Mouse (Mus musculus): ENCODE results near the gene Gm5751. TPM values are rescaled to one million over a fixed set of nuclear protein-coding genes. Genes with fewer than 3 reads are reported as not detected.
"Not testable (repeated sequence)": the region's sequence is repeated elsewhere in the genome, so short reads cannot be mapped to it uniquely, and the experiment has no call there.

The Gm5751 gene
- polyA plus RNA-seq (2012): not detected in 2 replicates

DNA sequence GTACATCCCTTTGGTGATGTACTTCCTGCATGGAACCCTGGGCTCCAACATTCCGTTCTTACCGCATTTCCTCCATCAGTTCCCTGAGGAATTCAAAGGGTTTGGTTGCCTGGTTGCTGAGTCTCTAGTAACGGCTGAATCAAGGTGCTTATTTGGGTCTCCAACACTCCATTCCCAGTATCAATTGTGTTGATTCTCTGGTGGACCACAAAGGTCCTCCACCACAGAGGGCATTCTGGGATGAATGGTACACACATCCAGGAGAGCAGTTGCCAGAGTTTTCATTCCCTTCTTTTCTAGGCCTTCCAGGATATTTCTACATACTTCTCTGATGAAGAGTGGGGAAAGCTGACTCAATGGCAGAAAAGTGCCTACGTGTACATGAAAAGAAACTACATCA lies at the start of gene Gm5751:
Gene Gm5751 (plus strand): TSS at position 301 of the 400 bp plus-strand sequence.
- H3K36me3 ChIP-seq (ENCODE audit: control insufficient read depth); H3K4me3 ChIP-seq (replicated peaks); H3K9me3 ChIP-seq (ENCODE audit: control insufficient read depth, low read length); H3K4me1 ChIP-seq (ENCODE audit: control insufficient read depth); H3K27me3 ChIP-seq (ENCODE audit: control insufficient read depth): not testable (repeated sequence)

DNA sequence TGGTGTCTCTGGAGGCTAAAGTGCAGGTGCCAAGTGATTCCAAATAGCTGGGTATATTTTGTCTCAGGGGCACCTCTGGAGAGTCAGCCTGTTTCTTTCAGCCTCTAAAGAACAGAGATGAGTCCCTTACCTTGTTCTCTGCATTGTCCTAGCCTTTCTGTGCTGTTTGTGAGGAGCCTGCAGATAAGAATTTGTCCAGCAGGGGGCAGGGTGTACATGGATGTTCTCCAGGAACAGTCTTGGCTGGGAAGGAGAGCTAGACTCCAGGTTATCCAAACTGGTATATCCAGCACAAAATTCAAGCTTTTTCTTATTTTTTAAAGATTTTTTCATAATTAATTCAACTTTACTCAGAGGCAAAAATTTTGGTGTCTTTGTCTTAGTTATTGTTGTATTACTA lies 42.0 kb upstream of the Gm5751 start:
- Histone ChIP-seq H3K36me3 (ENCODE audit: control insufficient read depth) (no peaks in the 10 kb centered on the region), H3K4me3 (replicated peaks) (no peak overlapping the region), H3K27me3 (ENCODE audit: control insufficient read depth) (no peaks in the 10 kb centered on the region), H3K4me1 (ENCODE audit: control insufficient read depth) (no peaks in the 10 kb centered on the region), H3K9me3 (ENCODE audit: control insufficient read depth, low read length) (0 out of 2 replicates have a peak, but pooled peaks cover 2% of the 10 kb centered on the region)
- no peak for TF ChIP-seq TAL1 (IDR thresholded peaks at IDR 0.05; ENCODE audit: low read length)
- TF ChIP-seq GATA1 (IDR thresholded peaks at IDR 0.05; ENCODE audit: low read length): no peak

DNA sequence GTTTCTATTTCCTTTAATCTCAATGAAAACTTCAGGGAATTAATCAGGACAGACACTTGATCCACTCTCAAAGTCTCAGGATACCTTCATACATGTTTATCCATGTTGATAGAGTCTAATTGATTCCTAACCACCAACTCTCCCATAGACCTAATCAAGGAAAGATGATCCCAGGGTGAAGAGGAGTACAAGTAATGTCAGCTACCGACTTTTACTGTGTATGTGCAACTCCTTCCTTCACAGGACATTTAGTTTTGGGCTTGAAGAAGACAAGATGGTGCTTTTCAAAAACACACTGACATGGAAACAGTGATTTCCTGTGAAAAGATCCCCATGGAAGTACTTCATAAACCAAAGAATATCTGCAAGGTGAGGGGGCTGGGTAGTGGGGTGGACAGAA lies 30.4 kb upstream of the Gm5751 start, which contains the start of gene Gm6592:
Gene Gm6592 (plus strand): TSS at position 301 of the 400 bp plus-strand sequence.
- TF ChIP-seq GATA1 (IDR thresholded peaks at IDR 0.05; ENCODE audit: low read length) (no peak), TAL1 (IDR thresholded peaks at IDR 0.05; ENCODE audit: low read length) (no peak)
- no peak within 1 kb of the TSS for H3K4me3 ChIP-seq (replicated peaks)
- H3K27me3 ChIP-seq (ENCODE audit: control insufficient read depth): no peaks in the 10 kb centered on the region
- peaks cover 5% of the 10 kb centered on the region; the same call in 1 of the 2 replicates for H3K9me3 ChIP-seq (ENCODE audit: control insufficient read depth, low read length)
- no peaks in the 10 kb centered on the region for H3K36me3 ChIP-seq (ENCODE audit: control insufficient read depth)
- H3K4me1 ChIP-seq (ENCODE audit: control insufficient read depth): no peaks in the 10 kb centered on the region

GRCm38 (mm10) chrX:8852486-8852885 lies 21.6 kb upstream of the Gm5751 start:
- H3K9me3 ChIP-seq (ENCODE audit: control insufficient read depth, low read length): peaks cover 10% of the 10 kb centered on the region
- no peaks in the 10 kb centered on the region for H3K27me3 ChIP-seq (ENCODE audit: control insufficient read depth)
- no peak overlapping the region for H3K4me3 ChIP-seq (replicated peaks)
- no peaks in the 10 kb centered on the region for H3K4me1 ChIP-seq (ENCODE audit: control insufficient read depth)
- no peak for TF ChIP-seq GATA1 (IDR thresholded peaks at IDR 0.05; ENCODE audit: low read length)
- no peak for TF ChIP-seq TAL1 (IDR thresholded peaks at IDR 0.05; ENCODE audit: low read length)
- H3K36me3 ChIP-seq (ENCODE audit: control insufficient read depth): no peaks in the 10 kb centered on the region

DNA sequence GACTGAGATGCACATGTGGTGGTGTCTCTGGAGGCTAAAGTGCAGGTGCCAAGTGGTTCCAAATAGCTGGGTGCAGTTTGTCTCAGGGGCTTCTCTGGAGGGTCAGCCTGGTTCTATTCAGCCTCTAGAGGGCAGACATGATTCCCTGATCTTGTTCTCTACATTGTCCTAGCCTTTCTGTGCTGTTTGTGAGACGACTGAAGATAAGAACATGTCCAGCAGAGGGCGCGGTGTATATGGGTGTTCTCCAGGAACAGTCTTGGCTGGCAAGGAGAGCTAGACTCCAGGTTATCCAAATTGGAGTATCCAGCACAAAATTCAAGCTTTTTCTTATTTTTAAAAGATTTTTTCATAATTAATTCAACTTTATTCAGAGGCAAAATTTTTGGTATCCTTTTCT lies 9.7 kb upstream of the Gm5751 start:
- not testable (repeated sequence) for H3K36me3 ChIP-seq (ENCODE audit: control insufficient read depth); H3K27me3 ChIP-seq (ENCODE audit: control insufficient read depth); H3K4me1 ChIP-seq (ENCODE audit: control insufficient read depth); H3K4me3 ChIP-seq (replicated peaks); H3K9me3 ChIP-seq (ENCODE audit: control insufficient read depth, low read length)

- H3K4me3 ChIP-seq (replicated peaks): no peak overlapping the region
- H3K27me3 ChIP-seq (ENCODE audit: control insufficient read depth): no peaks in the 10 kb centered on the region
- no peaks in the 10 kb centered on the region for H3K4me1 ChIP-seq (ENCODE audit: control insufficient read depth)
- TF ChIP-seq TAL1 (IDR thresholded peaks at IDR 0.05; ENCODE audit: low read length) (no peak), GATA1 (IDR thresholded peaks at IDR 0.05; ENCODE audit: low read length) (no peak)
- H3K9me3 ChIP-seq (ENCODE audit: control insufficient read depth, low read length): no peaks in the 10 kb centered on the region
- no peaks in the 10 kb centered on the region for H3K36me3 ChIP-seq (ENCODE audit: control insufficient read depth)
Measured at GRCm38 (mm10) chrX:8884336-8884735, 10.3 kb downstream of the Gm5751 start.

GRCm38 (mm10) chrX:8891975-8892342 lies 17.9 kb downstream of the Gm5751 start:
- Histone ChIP-seq H3K4me1 (ENCODE audit: control insufficient read depth) (no peaks in the 10 kb centered on the region), H3K4me3 (replicated peaks) (no peak overlapping the region), H3K36me3 (ENCODE audit: control insufficient read depth) (no peaks in the 10 kb centered on the region), H3K27me3 (ENCODE audit: control insufficient read depth) (peaks cover 37% of the 10 kb centered on the region), H3K9me3 (ENCODE audit: control insufficient read depth, low read length) (peaks cover 13% of the 10 kb centered on the region)
- no peak for TF ChIP-seq GATA1 (IDR thresholded peaks at IDR 0.05; ENCODE audit: low read length)
- TF ChIP-seq TAL1 (IDR thresholded peaks at IDR 0.05; ENCODE audit: low read length): no peak

GRCm38 (mm10) chrX:8892343-8893155 lies 18.5 kb downstream of the Gm5751 start, which contains the start of gene B630019K06Rik:
B630019K06Rik (plus strand) TSS chrX:8892382.
- TF ChIP-seq GATA1 (IDR thresholded peaks at IDR 0.05; ENCODE audit: low read length): no peak
- TF ChIP-seq TAL1 (IDR thresholded peaks at IDR 0.05; ENCODE audit: low read length): no peak
- Histone ChIP-seq H3K4me3 (replicated peaks) (peak within 1 kb of the TSS; percentile 20), H3K9me3 (ENCODE audit: control insufficient read depth, low read length) (peaks cover 13% of the 10 kb centered on the region), H3K4me1 (ENCODE audit: control insufficient read depth) (no peaks in the 10 kb centered on the region), H3K27me3 (ENCODE audit: control insufficient read depth) (peaks cover 37% of the 10 kb centered on the region), H3K36me3 (ENCODE audit: control insufficient read depth) (no peaks in the 10 kb centered on the region)

- H3K27me3 ChIP-seq (ENCODE audit: control insufficient read depth): peaks cover 37% of the 10 kb centered on the region
- H3K4me3 ChIP-seq (replicated peaks): peak overlapping the region; percentile 20
- no peak for TF ChIP-seq TAL1 (IDR thresholded peaks at IDR 0.05; ENCODE audit: low read length)
- no peak for TF ChIP-seq GATA1 (IDR thresholded peaks at IDR 0.05; ENCODE audit: low read length)
- H3K36me3 ChIP-seq (ENCODE audit: control insufficient read depth): no peaks in the 10 kb centered on the region
- H3K9me3 ChIP-seq (ENCODE audit: control insufficient read depth, low read length): peaks cover 13% of the 10 kb centered on the region
- no peaks in the 10 kb centered on the region for H3K4me1 ChIP-seq (ENCODE audit: control insufficient read depth)
Measured at GRCm38 (mm10) chrX:8893182-8893651, 19.2 kb downstream of the Gm5751 start.
